Mouse (Mus musculus): ENCODE measurements around the gene Sco2. TPM values are rescaled to one million over a fixed set of nuclear protein-coding genes. Genes with fewer than 3 reads are reported as not detected.

The Sco2 gene
- total and polyA plus RNA-seq, 3 experiments = 17.1 to 34.7 (median 27.2) TPM

- Histone ChIP-seq H3K4me1 (ENCODE audit: control insufficient read depth in 1 of 2, insufficient read depth in 2 of 2) (peaks cover 4 to 11% of the 10 kb centered on the region in 2 experiments), H3K27ac (ENCODE audit: insufficient read depth, low read depth) (no peak overlapping the region), H3K27me3 (replicated peaks) (no peaks in the 10 kb centered on the region), H3K4me2 (ENCODE audit: insufficient read depth, low read depth, poor library complexity, severe bottlenecking) (no peak overlapping the region), H3K79me2 (replicated peaks; ENCODE audit: control insufficient read depth, extremely low read depth, insufficient read depth, poor library complexity, severe bottlenecking) (no peaks in the 10 kb centered on the region), H3K36me3 (replicated peaks in 1 of 2; ENCODE audit: control insufficient read depth in 1 of 2, insufficient read depth in 1 of 2, low read length in 1 of 2) (peaks cover 0 to 8% of the 10 kb centered on the region in 2 experiments), H3K9ac (ENCODE audit: insufficient read depth, low read depth) (no peak overlapping the region), H3K4me3 (replicated peaks in 1 of 3; ENCODE audit: low read depth in 2 of 3, low read length in 2 of 3, poor library complexity in 1 of 3) (no peak overlapping the region), H3K9me3 (replicated peaks; ENCODE audit: low read length) (no peaks in the 10 kb centered on the region)
- in situ Hi-C loops (cut with MboI; ENCODE audit: low pct_ligation_motif_present, low pct_unique_long_range_greater_than_20kb, low sequenced_read_pairs) (no loop called here), dilution Hi-C loops (cut with MboI; ENCODE audit: extremely low pct_ligation_motif_present, extremely low pct_unique_long_range_greater_than_20kb, low sequenced_read_pairs) (no loop called here)
- TF ChIP-seq POLR2A (IDR thresholded peaks at IDR 0.05; ENCODE audit: low read depth, low read length) (no peak), IRF4 (IDR thresholded peaks at IDR 0.05; ENCODE audit: low read depth, low read length) (no peak), USF2 (conservative IDR thresholded peaks at IDR 0.05; ENCODE audit: low read depth, low read length) (no peak), PAX5 (IDR thresholded peaks at IDR 0.05; ENCODE audit: low read length) (no peak), KAT2A (IDR thresholded peaks at IDR 0.05; ENCODE audit: insufficient replicate concordance, low read length) (no peak), BHLHE40 (IDR thresholded peaks at IDR 0.05; ENCODE audit: low read depth, low read length) (no peak), E2F4 (IDR thresholded peaks at IDR 0.05; ENCODE audit: insufficient replicate concordance, low read depth, low read length) (no peak), RAD21 (IDR thresholded peaks at IDR 0.05; ENCODE audit: low read depth, low read length) (peak; percentile 12), NRF1 (IDR thresholded peaks at IDR 0.05; ENCODE audit: low read depth, low read length) (no peak), MAX (IDR thresholded peaks at IDR 0.05; ENCODE audit: low read length) (no peak), MAZ (IDR thresholded peaks at IDR 0.05; ENCODE audit: low read depth, low read length) (no peak), CTCF (conservative IDR thresholded peaks at IDR 0.05 in 1 of 2, IDR thresholded peaks at IDR 0.05 in 1 of 2; ENCODE audit: low read depth in 2 of 2, low read length in 2 of 2) (peak in 1 of 2 experiments; percentile 37; a peak in 2 of 4 replicates), ZNF384 (IDR thresholded peaks at IDR 0.05; ENCODE audit: low read depth, low read length) (no peak), UBTF (IDR thresholded peaks at IDR 0.05; ENCODE audit: low read depth, low read length) (no peak), MEF2A (IDR thresholded peaks at IDR 0.05; ENCODE audit: borderline replicate concordance, low read depth, low read length) (no peak), SIN3A (IDR thresholded peaks at IDR 0.05; ENCODE audit: low read length) (no peak), POLR2AphosphoS2 (IDR thresholded peaks at IDR 0.05; ENCODE audit: low read depth, low read length) (no peak)
- no peak for DNase-seq (ENCODE audit: extremely low read depth)
Measured at GRCm38 (mm10) chr15:89343325-89343724, 30.3 kb downstream of the Sco2 start.

- Histone ChIP-seq H3K9ac (ENCODE audit: insufficient read depth, low read depth) (no peak overlapping the region), H3K4me3 (replicated peaks in 1 of 3; ENCODE audit: low read depth in 2 of 3, low read length in 2 of 3, poor library complexity in 1 of 3) (no peak overlapping the region), H3K9me3 (replicated peaks; ENCODE audit: low read length) (no peaks in the 10 kb centered on the region), H3K79me2 (replicated peaks; ENCODE audit: control insufficient read depth, extremely low read depth, insufficient read depth, poor library complexity, severe bottlenecking) (no peaks in the 10 kb centered on the region), H3K4me2 (ENCODE audit: insufficient read depth, low read depth, poor library complexity, severe bottlenecking) (no peak overlapping the region), H3K27ac (ENCODE audit: insufficient read depth, low read depth) (no peak overlapping the region), H3K27me3 (replicated peaks) (no peaks in the 10 kb centered on the region), H3K4me1 (ENCODE audit: control insufficient read depth in 1 of 2, insufficient read depth in 2 of 2) (peaks cover 4 to 11% of the 10 kb centered on the region in 2 experiments), H3K36me3 (replicated peaks in 1 of 2; ENCODE audit: control insufficient read depth in 1 of 2, insufficient read depth in 1 of 2, low read length in 1 of 2) (no peaks in the 10 kb centered on the region)
- dilution Hi-C loops (cut with MboI; ENCODE audit: extremely low pct_ligation_motif_present, extremely low pct_unique_long_range_greater_than_20kb, low sequenced_read_pairs) = no loop called here
- in situ Hi-C loops (cut with MboI; ENCODE audit: low pct_ligation_motif_present, low pct_unique_long_range_greater_than_20kb, low sequenced_read_pairs) = no loop called here
- DNase-seq (ENCODE audit: extremely low read depth) = no peak
- TF ChIP-seq CTCF (conservative IDR thresholded peaks at IDR 0.05 in 1 of 2, IDR thresholded peaks at IDR 0.05 in 1 of 2; ENCODE audit: low read depth in 2 of 2, low read length in 2 of 2) (peak in 1 of 2 experiments; percentile 43; a peak in 2 of 4 replicates), SIN3A (IDR thresholded peaks at IDR 0.05; ENCODE audit: low read length) (no peak), RAD21 (IDR thresholded peaks at IDR 0.05; ENCODE audit: low read depth, low read length) (peak; percentile 14), JUND (conservative IDR thresholded peaks at IDR 0.05; ENCODE audit: low read depth, low read length) (0 out of 2 replicates have a peak, but pooled peaks have one; percentile 27), USF2 (conservative IDR thresholded peaks at IDR 0.05; ENCODE audit: low read depth, low read length) (no peak), MAZ (IDR thresholded peaks at IDR 0.05; ENCODE audit: low read depth, low read length) (no peak), SMC3 (IDR thresholded peaks at IDR 0.05; ENCODE audit: low read depth, low read length) (peak; percentile 11; the same call in 1 of the 2 replicates), MEF2A (IDR thresholded peaks at IDR 0.05; ENCODE audit: borderline replicate concordance, low read depth, low read length) (no peak)
Measured at GRCm38 (mm10) chr15:89341678-89342077, 32.0 kb downstream of the Sco2 start.
